Mouse (Mus musculus): ENCODE results near the gene Twnk.

DNA sequence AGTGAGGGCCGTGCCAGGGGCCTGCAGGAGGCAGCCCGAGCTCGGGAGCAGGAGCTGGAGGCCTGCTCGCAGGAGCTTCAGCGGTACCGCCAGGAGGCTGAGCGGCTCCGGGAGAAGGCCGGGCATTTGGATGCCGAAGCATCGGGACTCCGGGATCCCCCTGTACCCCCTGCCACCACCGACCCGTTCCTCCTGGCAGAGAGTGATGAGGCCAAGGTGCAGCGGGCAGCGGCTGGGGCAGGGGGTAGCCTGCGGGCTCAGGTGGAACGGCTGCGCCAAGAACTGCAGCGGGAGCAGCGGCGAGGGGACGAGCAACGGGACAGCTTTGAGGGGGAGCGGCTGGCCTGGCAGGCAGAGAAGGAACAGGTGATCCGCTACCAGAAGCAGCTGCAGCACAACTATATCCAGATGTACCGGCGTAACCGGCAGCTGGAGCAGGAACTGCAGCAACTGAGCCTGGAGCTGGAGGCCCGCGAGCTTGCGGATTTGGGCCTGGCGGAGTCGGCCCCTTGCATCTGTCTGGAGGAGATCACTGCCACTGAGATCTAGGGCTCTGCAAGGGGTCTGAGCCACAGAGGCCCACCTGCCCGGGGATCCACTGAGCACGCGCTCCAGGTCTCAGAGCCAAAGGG is 20.6 kb downstream of the Twnk start:
- TF ChIP-seq CTCF (IDR thresholded peaks at IDR 0.05; ENCODE audit: extremely low read depth, insufficient read depth, insufficient read length, insufficient replicate concordance) (no peak), POLR2A (IDR thresholded peaks at IDR 0.05; ENCODE audit: low read depth, low read length) (no peak)

Measured in spleen, adult 2 months (tissue).